Mouse (Mus musculus): ENCODE measurements at regions not wholly inside any gene's neighbourhood (a gene's known extent, or its start where the extent isn't known, plus 50 kb on each side); places are given as distances from the start of the nearest gene placed in this dataset.

GRCm38 (mm10) chr1:136723839-136724443 is 99.2 kb downstream of the Zfp281 start:
- no peak overlapping the region for H3K4me2 ChIP-seq
- no peak overlapping the region for H3K4me3 ChIP-seq
- H3K36me3 ChIP-seq = no peaks in the 10 kb centered on the region
- no peak for ATAC-seq
- 83% methylated on average over 13 of the region's 13 CpGs for WGBS (ENCODE audit: insufficient replicate concordance)
- H3K27ac ChIP-seq = no peak overlapping the region
- no peaks in the 10 kb centered on the region for H3K27me3 ChIP-seq (replicated peaks)
- H3K4me1 ChIP-seq = no peaks in the 10 kb centered on the region
- no peak overlapping the region for H3K9ac ChIP-seq
- H3K9me3 ChIP-seq (replicated peaks) = no peaks in the 10 kb centered on the region

GRCm38 (mm10) chr1:136725242-136725641 is 100.5 kb downstream of the Zfp281 start:
- Histone ChIP-seq H3K27me3 (replicated peaks) (no peaks in the 10 kb centered on the region), H3K9me3 (replicated peaks) (no peaks in the 10 kb centered on the region), H3K36me3 (no peaks in the 10 kb centered on the region), H3K4me2 (no peak overlapping the region), H3K9ac (no peak overlapping the region), H3K4me3 (no peak overlapping the region), H3K27ac (no peak overlapping the region), H3K4me1 (no peaks in the 10 kb centered on the region)
- ATAC-seq = no peak
- WGBS (ENCODE audit: insufficient replicate concordance) = 41% methylated on average over 4 of the region's 4 CpGs

- Histone ChIP-seq H3K4me1 (no peaks in the 10 kb centered on the region), H3K4me2 (no peak overlapping the region), H3K9me3 (replicated peaks) (no peaks in the 10 kb centered on the region), H3K36me3 (no peaks in the 10 kb centered on the region), H3K27me3 (replicated peaks) (no peaks in the 10 kb centered on the region), H3K9ac (no peak overlapping the region), H3K4me3 (no peak overlapping the region), H3K27ac (no peak overlapping the region)
- no peak for ATAC-seq
- 59% methylated on average over 11 of the region's 11 CpGs for WGBS (ENCODE audit: insufficient replicate concordance)
Measured at GRCm38 (mm10) chr1:136726145-136726935, 101.6 kb downstream of the Zfp281 start.

- 65% methylated on average over 7 of the region's 7 CpGs for WGBS (ENCODE audit: insufficient replicate concordance)
- Histone ChIP-seq H3K4me1 (no peaks in the 10 kb centered on the region), H3K36me3 (no peaks in the 10 kb centered on the region), H3K9ac (no peak overlapping the region), H3K27me3 (replicated peaks) (no peaks in the 10 kb centered on the region), H3K9me3 (replicated peaks) (no peaks in the 10 kb centered on the region), H3K4me2 (no peak overlapping the region), H3K4me3 (no peak overlapping the region), H3K27ac (no peak overlapping the region)
- ATAC-seq = no peak
Measured at GRCm38 (mm10) chr1:136727868-136728631, 103.3 kb downstream of the Zfp281 start.

GRCm38 (mm10) chr1:136728632-136728944 is 103.9 kb downstream of the Zfp281 start:
- H3K36me3 ChIP-seq = no peaks in the 10 kb centered on the region
- WGBS (ENCODE audit: insufficient replicate concordance) = 82% methylated on average over 4 of the region's 4 CpGs
- H3K9me3 ChIP-seq (replicated peaks) = no peaks in the 10 kb centered on the region
- no peak overlapping the region for H3K4me3 ChIP-seq
- no peak for ATAC-seq
- H3K27me3 ChIP-seq (replicated peaks) = no peaks in the 10 kb centered on the region
- H3K4me1 ChIP-seq = no peaks in the 10 kb centered on the region
- H3K9ac ChIP-seq = no peak overlapping the region
- no peak overlapping the region for H3K4me2 ChIP-seq
- H3K27ac ChIP-seq = no peak overlapping the region

GRCm38 (mm10) chr1:136730638-136731037 is 105.9 kb downstream of the Zfp281 start:
- WGBS (ENCODE audit: insufficient replicate concordance) = 51% methylated on average over 11 of the region's 11 CpGs
- Histone ChIP-seq H3K27ac (no peak overlapping the region), H3K9me3 (replicated peaks) (no peaks in the 10 kb centered on the region), H3K27me3 (replicated peaks) (no peaks in the 10 kb centered on the region), H3K36me3 (no peaks in the 10 kb centered on the region), H3K9ac (no peak overlapping the region), H3K4me2 (no peak overlapping the region), H3K4me3 (no peak overlapping the region), H3K4me1 (no peaks in the 10 kb centered on the region)
- no peak for ATAC-seq

- Histone ChIP-seq H3K9me3 (replicated peaks) (no peaks in the 10 kb centered on the region), H3K4me2 (no peak overlapping the region), H3K4me3 (no peak overlapping the region), H3K27me3 (replicated peaks) (no peaks in the 10 kb centered on the region), H3K27ac (no peak overlapping the region), H3K4me1 (no peaks in the 10 kb centered on the region), H3K36me3 (no peaks in the 10 kb centered on the region), H3K9ac (no peak overlapping the region)
- 48% methylated on average over 5 of the region's 5 CpGs for WGBS (ENCODE audit: insufficient replicate concordance)
- ATAC-seq = no peak
Measured at GRCm38 (mm10) chr1:136738030-136738429, 113.3 kb downstream of the Zfp281 start.

- H3K4me1 ChIP-seq = no peaks in the 10 kb centered on the region
- no peak overlapping the region for H3K4me3 ChIP-seq
- ATAC-seq = no peak
- H3K9ac ChIP-seq = no peak overlapping the region
- H3K4me2 ChIP-seq = no peak overlapping the region
- no peak overlapping the region for H3K27ac ChIP-seq
- H3K36me3 ChIP-seq = no peaks in the 10 kb centered on the region
- WGBS (ENCODE audit: insufficient replicate concordance) = 46% methylated on average over 5 of the region's 5 CpGs
- no peaks in the 10 kb centered on the region for H3K27me3 ChIP-seq (replicated peaks)
- H3K9me3 ChIP-seq (replicated peaks) = no peaks in the 10 kb centered on the region
Measured at GRCm38 (mm10) chr1:136739486-136739885, 114.8 kb downstream of the Zfp281 start.

- Histone ChIP-seq H3K4me1 (no peaks in the 10 kb centered on the region), H3K27ac (no peak overlapping the region), H3K4me3 (no peak overlapping the region), H3K9ac (no peak overlapping the region), H3K9me3 (replicated peaks) (no peaks in the 10 kb centered on the region), H3K36me3 (no peaks in the 10 kb centered on the region), H3K4me2 (no peak overlapping the region), H3K27me3 (replicated peaks) (no peaks in the 10 kb centered on the region)
- ATAC-seq = no peak
- WGBS (ENCODE audit: insufficient replicate concordance) = 82% methylated on average over 10 of the region's 10 CpGs
Measured at GRCm38 (mm10) chr1:136741061-136741460, 116.4 kb downstream of the Zfp281 start.

- Histone ChIP-seq H3K36me3 (no peaks in the 10 kb centered on the region), H3K27ac (no peak overlapping the region), H3K4me1 (no peaks in the 10 kb centered on the region), H3K9ac (no peak overlapping the region), H3K4me2 (no peak overlapping the region), H3K4me3 (no peak overlapping the region), H3K9me3 (replicated peaks) (no peaks in the 10 kb centered on the region), H3K27me3 (replicated peaks) (no peaks in the 10 kb centered on the region)
- no peak for ATAC-seq
- WGBS (ENCODE audit: insufficient replicate concordance) = 49% methylated on average over 8 of the region's 8 CpGs
Measured at GRCm38 (mm10) chr1:136749188-136749587, 124.5 kb downstream of the Zfp281 start.

- no peaks in the 10 kb centered on the region for H3K27me3 ChIP-seq (replicated peaks)
- H3K27ac ChIP-seq = no peak overlapping the region
- no peaks in the 10 kb centered on the region for H3K4me1 ChIP-seq
- H3K4me2 ChIP-seq = no peak overlapping the region
- no peaks in the 10 kb centered on the region for H3K9me3 ChIP-seq (replicated peaks)
- WGBS (ENCODE audit: insufficient replicate concordance) = 66% methylated on average over 14 of the region's 14 CpGs
- no peak overlapping the region for H3K9ac ChIP-seq
- no peaks in the 10 kb centered on the region for H3K36me3 ChIP-seq
- no peak overlapping the region for H3K4me3 ChIP-seq
- no peak for ATAC-seq
Measured at GRCm38 (mm10) chr1:136751464-136752191, 126.9 kb downstream of the Zfp281 start.

GRCm38 (mm10) chr1:136754286-136754685 is 129.6 kb downstream of the Zfp281 start:
- Histone ChIP-seq H3K4me3 (no peak overlapping the region), H3K9me3 (replicated peaks) (no peaks in the 10 kb centered on the region), H3K9ac (no peak overlapping the region), H3K36me3 (no peaks in the 10 kb centered on the region), H3K27ac (no peak overlapping the region), H3K4me2 (no peak overlapping the region), H3K27me3 (replicated peaks) (no peaks in the 10 kb centered on the region), H3K4me1 (no peaks in the 10 kb centered on the region)
- ATAC-seq = no peak
- WGBS (ENCODE audit: insufficient replicate concordance) = 82% methylated on average over 6 of the region's 6 CpGs

Measured in liver, embryonic 12.5 days (tissue).